Mouse (Mus musculus) brain, embryonic 14.5 days (tissue): Measurements from ENCODE around the gene Zfp64.

Experiments used
- CTCF ChIP-seq: fragments of 200-500 bp; IDR thresholded peaks from 2 replicates; pipeline ENCODE4 v1.5.1; 2012; ENCODE audit warnings: inconsistent platforms, mild to moderate bottlenecking, moderate library complexity, borderline replicate concordance; ENCODE audit not compliant: insufficient read depth, insufficient read length; ENCODE audit errors: extremely low read depth
- POLR2A ChIP-seq: fragments of 200-500 bp; IDR thresholded peaks from 2 replicates; pipeline ENCODE4 v1.6.1; 2012; ENCODE audit warnings: mild to moderate bottlenecking, inconsistent platforms, borderline replicate concordance; ENCODE audit not compliant: poor library complexity, insufficient read depth, insufficient read length, severe bottlenecking; ENCODE audit errors: extremely low read depth

DNA sequence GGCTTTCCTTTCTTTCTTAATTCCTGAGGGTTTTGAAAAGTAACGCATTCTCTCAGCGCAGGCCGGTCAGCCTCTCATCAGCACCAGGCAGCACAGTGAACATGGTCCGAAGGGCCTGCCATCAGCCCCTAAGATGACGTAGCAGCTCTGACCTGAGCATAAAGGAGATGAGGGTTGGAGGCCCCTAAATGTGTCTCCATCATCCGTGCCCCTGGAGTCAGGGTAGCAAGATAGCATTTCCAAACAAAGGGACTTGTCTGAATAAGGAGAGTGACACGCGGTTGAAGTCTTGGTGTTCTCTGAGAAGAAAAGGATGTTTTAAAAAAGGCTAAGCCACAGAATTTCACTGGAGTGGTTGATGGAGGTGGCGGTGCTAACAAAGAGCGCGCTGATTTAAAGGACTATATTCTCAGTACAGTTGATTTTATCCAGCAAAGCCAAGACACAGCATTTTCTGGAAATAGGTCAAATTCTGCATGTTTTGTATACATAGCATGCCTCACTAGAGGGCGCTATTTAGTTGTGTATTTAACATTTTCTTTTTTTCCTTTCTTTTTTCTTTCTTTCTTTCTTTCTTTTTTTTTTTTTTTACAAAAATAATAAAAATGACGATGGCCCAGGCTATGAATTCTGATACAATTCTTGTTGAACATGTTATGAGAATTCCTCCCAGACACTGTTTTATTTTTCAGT is 34.8 kb upstream of the Zfp64 start:
- TF ChIP-seq CTCF = no peak
- TF ChIP-seq POLR2A = no peak
